Comparison of ENCODE assay signal across 28 mouse cellular contexts in the genomic region with DNA sequence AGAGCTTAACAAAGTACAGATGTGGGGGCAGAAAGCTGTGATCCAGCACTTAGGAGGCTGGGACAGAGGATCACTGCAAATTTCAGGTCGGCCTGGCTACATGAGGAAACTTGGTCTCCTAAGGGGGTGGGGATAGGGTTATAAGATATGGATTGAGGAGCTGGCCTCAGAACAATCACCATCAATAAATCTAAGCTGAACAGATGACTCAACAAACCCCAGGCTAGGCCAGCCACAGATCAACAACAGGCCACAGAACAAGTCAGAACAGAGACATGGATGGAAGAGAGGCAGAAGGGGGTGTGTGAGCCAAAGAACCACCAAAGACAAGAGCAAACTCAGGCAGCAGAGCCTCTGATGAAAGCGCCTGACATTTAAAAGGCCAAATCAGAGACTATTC. TPM values are rescaled to one million over a fixed set of nuclear protein-coding genes. Genes with fewer than 3 reads are reported as not detected.
A peak's percentile ranks its signal among the peaks of the same experiment; 100 is the strongest.
DNase-seq lines count a peak whose midpoint lies in the region; ATAC-seq and TF ChIP-seq lines count a peak whose summit lies in the region.
"Had no signal": no experiment of that assay in that cellular context is flagged by ENCODE, and none has a peak within 500 bp of the region (broad histone marks: within the 10 kb centered on the region; RNA-seq: fewer than 3 reads in every experiment).

No protein-coding gene starts in this region.

- H3K27ac ChIP-seq in heart, embryonic 10.5 days: peak overlapping the region; percentile 69
- H3K27ac ChIP-seq in heart, embryonic 12.5 days (ENCODE audit: poor library complexity, severe bottlenecking): no peak overlapping the region
- H3K27ac ChIP-seq in limb, embryonic 10.5 days: peak overlapping the region; percentile 30
- 0 out of 2 replicates have a peak overlapping the region, but pooled peaks have one; percentile 24 for H3K27ac ChIP-seq in stomach, postnatal 0 days (replicated peaks)
- H3K27ac ChIP-seq: forebrain, embryonic 13.5 days; gastrocnemius, adult 2 months; hindbrain, postnatal 0 days; layer of hippocampus, adult 2 months; limb, embryonic 12.5 days; liver, embryonic 13.5 days; midbrain, embryonic 15.5 days; neural tube, embryonic 13.5 days had no signal

- no peak overlapping the region for H3K4me3 ChIP-seq in heart, embryonic 10.5 days
- no peak overlapping the region for H3K4me3 ChIP-seq in heart, embryonic 12.5 days
- peak overlapping the region; percentile 80 for H3K4me3 ChIP-seq in E14TG2a.4 (replicated peaks; ENCODE audit: low read length)
- H3K4me3 ChIP-seq in limb, embryonic 10.5 days: no peak overlapping the region
- no peak overlapping the region for H3K4me3 ChIP-seq in stomach, postnatal 0 days (ENCODE audit: low read depth, low read length)
- H3K4me3 ChIP-seq: forebrain, embryonic 13.5 days; gastrocnemius, adult 2 months; layer of hippocampus, adult 2 months; limb, embryonic 12.5 days; liver, embryonic 13.5 days; megakaryocyte, embryonic 14.5 days; midbrain, embryonic 15.5 days; neural tube, embryonic 13.5 days had no signal

- no peak for DNase-seq in heart, embryonic 10.5 days (ENCODE audit: low spot score)
- DNase-seq in limb, embryonic 10.5 days (ENCODE audit: low spot score): no peak
- DNase-seq in stomach, postnatal 0 days (ENCODE audit: low spot score): no peak
- DNase-seq in cerebellum, adult 11-12 months: no peak
- DNase-seq: adrenal gland, adult 8-10 months; B cell, adult 2 months; cerebellum, adult 2 months; cerebellum, postnatal 25 days; gastrocnemius, adult 2 months; kidney, adult 9 months; kidney, postnatal 25 days; liver, embryonic 13.5 days; lung, embryonic 14.5 days; lung, postnatal 36 days; right cerebral cortex, adult 18-20 months; thymus, postnatal 14 days had no signal

- no peak for TF ChIP-seq CTCF in E14TG2a.4 (conservative IDR thresholded peaks at IDR 0.05; ENCODE audit: low read length)
- TF ChIP-seq CTCF in stomach, postnatal 0 days (IDR thresholded peaks at IDR 0.05; ENCODE audit: low read depth): no peak

- H3K4me2 ChIP-seq in heart, embryonic 12.5 days: no peak overlapping the region
- H3K4me2 ChIP-seq in stomach, postnatal 0 days (replicated peaks; ENCODE audit: low read depth): no peak overlapping the region
- H3K4me2 ChIP-seq: forebrain, embryonic 13.5 days; limb, embryonic 12.5 days; liver, embryonic 13.5 days; lung, embryonic 14.5 days; midbrain, embryonic 15.5 days; neural tube, embryonic 13.5 days had no signal

- peak; percentile 51 for TF ChIP-seq EP300 in stomach, postnatal 0 days (optimal IDR thresholded peaks at IDR 0.05)

- H3K4me1 ChIP-seq in heart, embryonic 10.5 days: peaks cover 57% of the 10 kb centered on the region
- peaks cover 41% of the 10 kb centered on the region for H3K4me1 ChIP-seq in heart, embryonic 12.5 days (replicated peaks)
- peaks cover 52% of the 10 kb centered on the region for H3K4me1 ChIP-seq in E14TG2a.4 (replicated peaks; ENCODE audit: low read depth, low read length)
- H3K4me1 ChIP-seq in limb, embryonic 10.5 days: peaks cover 17% of the 10 kb centered on the region
- H3K4me1 ChIP-seq in stomach, postnatal 0 days (replicated peaks; ENCODE audit: control insufficient read depth, insufficient read depth): 0 out of 2 replicates have a peak, but pooled peaks cover 4% of the 10 kb centered on the region

- ATAC-seq in heart, embryonic 12.5 days (ENCODE audit: insufficient number of reproducible peaks, low FRiP score): no peak
- no peak for ATAC-seq in stomach, postnatal 0 days (ENCODE audit: low FRiP score, low TSS enrichment)
- no peak for ATAC-seq in erythroid progenitor cell, adult 5-6 weeks (replicated peaks; ENCODE audit: low FRiP score, poor library complexity, severe bottlenecking)
- ATAC-seq: activated CD4-positive, CD25-positive, alpha-beta regulatory T cell, adult 4 months; forebrain, embryonic 13.5 days; hindbrain, postnatal 0 days; intestine, embryonic 16.5 days; midbrain, embryonic 15.5 days had no signal

- H3K9ac ChIP-seq in heart, embryonic 12.5 days: no peak overlapping the region
- H3K9ac ChIP-seq in stomach, postnatal 0 days (ENCODE audit: low read length): no peak overlapping the region
- H3K9ac ChIP-seq: forebrain, embryonic 13.5 days; limb, embryonic 12.5 days; liver, embryonic 13.5 days; lung, embryonic 14.5 days; midbrain, embryonic 15.5 days; neural tube, embryonic 13.5 days had no signal

- H3K36me3 ChIP-seq in heart, embryonic 10.5 days: no peaks in the 10 kb centered on the region
- H3K36me3 ChIP-seq in heart, embryonic 12.5 days: no peaks in the 10 kb centered on the region
- H3K36me3 ChIP-seq in E14TG2a.4 (ENCODE audit: insufficient read depth, low read length): peaks cover 20% of the 10 kb centered on the region
- no peaks in the 10 kb centered on the region for H3K36me3 ChIP-seq in limb, embryonic 10.5 days
- no peaks in the 10 kb centered on the region for H3K36me3 ChIP-seq in stomach, postnatal 0 days (ENCODE audit: control insufficient read depth, insufficient read depth, low read length)
- H3K36me3 ChIP-seq: limb, embryonic 12.5 days; liver, embryonic 13.5 days; midbrain, embryonic 15.5 days; neural tube, embryonic 13.5 days had no signal

- H3K27me3 ChIP-seq in heart, embryonic 10.5 days (ENCODE audit: insufficient read depth, poor library complexity, severe bottlenecking): 0 out of 2 replicates have a peak, but pooled peaks cover 3% of the 10 kb centered on the region
- H3K27me3 ChIP-seq in heart, embryonic 12.5 days (replicated peaks): no peaks in the 10 kb centered on the region
- H3K27me3 ChIP-seq in E14TG2a.4 (ENCODE audit: insufficient read depth, low read length): no peaks in the 10 kb centered on the region
- H3K27me3 ChIP-seq in limb, embryonic 10.5 days (ENCODE audit: low read depth, poor library complexity, severe bottlenecking): peaks cover 25% of the 10 kb centered on the region
- no peaks in the 10 kb centered on the region for H3K27me3 ChIP-seq in stomach, postnatal 0 days (ENCODE audit: control insufficient read depth, insufficient read depth, low read length)

- 70% methylated on average over 2 of the region's 2 CpGs for WGBS in heart, embryonic 10.5 days
- 66% methylated on average over 2 of the region's 2 CpGs for WGBS in heart, embryonic 12.5 days
- WGBS in limb, embryonic 10.5 days: 72% methylated on average over 2 of the region's 2 CpGs
- WGBS in stomach, postnatal 0 days: 65% methylated on average over 2 of the region's 2 CpGs

- H3K9me3 ChIP-seq in heart, embryonic 10.5 days: no peaks in the 10 kb centered on the region
- no peaks in the 10 kb centered on the region for H3K9me3 ChIP-seq in heart, embryonic 12.5 days (replicated peaks)
- H3K9me3 ChIP-seq in E14TG2a.4 (ENCODE audit: low read length): no peaks in the 10 kb centered on the region
- H3K9me3 ChIP-seq in limb, embryonic 10.5 days (replicated peaks): no peaks in the 10 kb centered on the region
- no peaks in the 10 kb centered on the region for H3K9me3 ChIP-seq in stomach, postnatal 0 days (ENCODE audit: control insufficient read depth, low read length)
- H3K9me3 ChIP-seq: forebrain, embryonic 13.5 days; limb, embryonic 12.5 days; liver, embryonic 13.5 days; midbrain, embryonic 15.5 days; neural tube, embryonic 13.5 days had no signal

RNA-seq across cellular contexts. Expression of gene Slc2a1, which starts 41.3 kb away (rescaled TPM):
- polyA plus RNA-seq in heart, embryonic 10.5 days (2016; fragmentation: Nextera tagmentation; extraction: Ambion mirVana): 549 and 607 TPM in 2 replicates
- polyA plus RNA-seq in heart, embryonic 12.5 days (2016; fragmentation: Nextera tagmentation; extraction: Ambion mirVana): 330 and 331 TPM in 2 replicates
- 110 and 139 TPM in 2 replicates for polyA plus RNA-seq in limb, embryonic 10.5 days (2016; fragmentation: Nextera tagmentation; extraction: Ambion mirVana)
- 36.9 and 39.8 TPM in 2 replicates for polyA plus RNA-seq in stomach, postnatal 0 days (2015; fragmentation: Nextera tagmentation; extraction: Ambion mirVana)
- total RNA-seq in erythroid progenitor cell, adult 5-6 weeks (2015; ENCODE audit: low replicate concordance): 1.1 and 5.4 TPM in 2 replicates
- total RNA-seq in erythroid progenitor cell, adult 5-6 weeks (2017; ENCODE audit: low replicate concordance): 1.0 TPM in 1 of 2 replicates, not detected in the other
